Mouse (Mus musculus): ENCODE measurements around the gene Gm27029. TPM values are rescaled to one million over a fixed set of nuclear protein-coding genes. Genes with fewer than 3 reads are reported as not detected.
A peak's percentile ranks its signal among the peaks of the same experiment; 100 is the strongest.
"Not testable (repeated sequence)": the region's sequence is repeated elsewhere in the genome, so short reads cannot be mapped to it uniquely, and the experiment has no call there.

Gene Gm27029
- polyA plus RNA-seq (2015; fragmentation: Nextera tagmentation; extraction: Ambion mirVana): 6.3 and 7.3 TPM in 2 replicates

GRCm38 (mm10) chr11:101424105-101424851 is at the start of gene Gm27029:
Gene Gm27029, minus strand, starts transcription at chr11:101424796.
- Histone ChIP-seq H3K9me3 (no peaks in the 10 kb centered on the region), H3K4me2 (replicated peaks) (peak within 1 kb of the TSS; percentile 90), H3K27me3 (no peaks in the 10 kb centered on the region), H3K4me3 (peak within 1 kb of the TSS; percentile 79), H3K9ac (replicated peaks) (peak within 1 kb of the TSS; percentile 78), H3K27ac (replicated peaks) (peak within 1 kb of the TSS; percentile 86), H3K4me1 (peaks cover 31% of the 10 kb centered on the region), H3K36me3 (peaks cover 2% of the 10 kb centered on the region; the same call in 1 of the 2 replicates)
- WGBS: 6% methylated on average over 23 of the region's 23 CpGs
- peak; percentile 33 for ATAC-seq (replicated peaks)

DNA sequence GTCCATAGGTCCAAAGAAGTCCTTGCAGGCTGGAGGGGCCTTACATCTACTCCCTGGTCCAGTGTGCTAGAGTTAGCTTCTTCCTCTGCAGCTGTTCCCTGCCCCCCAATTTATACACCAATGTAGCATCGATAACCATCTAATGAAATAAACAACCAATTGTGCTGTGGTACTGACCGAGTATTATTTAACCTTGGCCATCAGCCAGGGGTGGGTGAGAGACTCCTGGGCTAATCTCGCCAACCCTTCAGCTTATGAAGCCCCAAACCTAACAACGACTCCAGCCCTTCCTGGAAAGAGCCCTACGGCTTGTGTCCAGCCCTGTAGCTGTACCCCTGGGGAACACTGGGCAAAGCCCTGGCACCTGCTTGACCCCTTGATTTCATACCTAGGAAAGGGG is 49.7 kb upstream of the Gm27029 start:
- H3K4me1 ChIP-seq: peaks cover 51% of the 10 kb centered on the region
- WGBS: 42% methylated on average over 5 of the region's 5 CpGs
- H3K9ac ChIP-seq (replicated peaks): no peak overlapping the region
- H3K9me3 ChIP-seq: no peaks in the 10 kb centered on the region
- no peak for ATAC-seq (replicated peaks)
- no peak overlapping the region for H3K4me3 ChIP-seq
- no peak overlapping the region for H3K4me2 ChIP-seq (replicated peaks)
- no peaks in the 10 kb centered on the region for H3K36me3 ChIP-seq
- no peak overlapping the region for H3K27ac ChIP-seq (replicated peaks)
- no peaks in the 10 kb centered on the region for H3K27me3 ChIP-seq

DNA sequence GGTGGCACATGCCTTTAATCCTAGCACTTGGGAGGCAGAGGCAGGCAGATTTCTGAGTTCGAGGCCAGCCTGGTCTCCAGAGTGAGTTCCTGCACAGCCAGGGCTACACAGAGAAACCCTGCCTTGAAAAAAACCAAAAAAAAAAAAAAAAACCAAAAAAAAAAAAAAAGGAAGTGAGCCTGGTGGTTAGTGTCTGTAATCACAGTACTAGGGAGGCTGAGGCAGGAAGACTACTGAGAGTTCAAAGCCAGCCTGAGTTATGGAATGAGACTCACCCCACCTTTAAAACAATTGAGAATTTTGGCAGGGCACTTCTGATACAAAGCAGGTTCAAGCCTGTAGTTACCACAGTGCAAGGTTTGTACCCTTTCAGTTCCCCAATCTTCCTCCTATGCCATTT is 49.1 kb upstream of the Gm27029 start:
- H3K4me3 ChIP-seq; H3K27me3 ChIP-seq; H3K9ac ChIP-seq (replicated peaks); H3K27ac ChIP-seq (replicated peaks); ATAC-seq (replicated peaks); H3K4me2 ChIP-seq (replicated peaks); H3K9me3 ChIP-seq; H3K36me3 ChIP-seq: not testable (repeated sequence)
- peaks cover 51% of the 10 kb centered on the region for H3K4me1 ChIP-seq
- WGBS: 93% methylated on average over 1 of the region's 1 CpGs

DNA sequence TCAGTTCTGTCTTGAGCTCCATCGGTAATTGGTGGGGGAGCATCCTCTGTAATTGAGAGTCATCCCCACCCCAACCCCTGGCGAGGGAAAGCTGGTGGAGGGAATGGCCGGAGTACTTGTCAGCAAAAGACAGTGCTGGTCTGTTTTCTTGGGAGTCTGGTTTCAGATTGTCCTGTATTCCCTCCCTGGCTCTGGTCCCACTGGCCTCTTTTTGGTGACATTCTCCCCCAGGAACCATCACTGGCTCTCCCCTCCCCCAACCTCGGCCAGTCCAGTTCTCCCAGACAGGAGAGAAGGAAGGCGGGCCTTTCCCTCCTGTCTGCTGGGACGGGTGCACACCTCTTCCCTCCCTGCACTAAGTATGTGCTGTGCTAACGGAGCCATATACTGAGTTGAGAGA is 47.7 kb upstream of the Gm27029 start:
- Histone ChIP-seq H3K4me1 (peaks cover 46% of the 10 kb centered on the region), H3K27me3 (no peaks in the 10 kb centered on the region), H3K27ac (replicated peaks) (no peak overlapping the region), H3K4me3 (no peak overlapping the region), H3K9ac (replicated peaks) (0 out of 2 replicates have a peak overlapping the region, but pooled peaks have one; percentile 14), H3K9me3 (no peaks in the 10 kb centered on the region), H3K36me3 (no peaks in the 10 kb centered on the region), H3K4me2 (replicated peaks) (no peak overlapping the region)
- no peak for ATAC-seq (replicated peaks)
- WGBS: 57% methylated on average over 6 of the region's 7 CpGs

DNA sequence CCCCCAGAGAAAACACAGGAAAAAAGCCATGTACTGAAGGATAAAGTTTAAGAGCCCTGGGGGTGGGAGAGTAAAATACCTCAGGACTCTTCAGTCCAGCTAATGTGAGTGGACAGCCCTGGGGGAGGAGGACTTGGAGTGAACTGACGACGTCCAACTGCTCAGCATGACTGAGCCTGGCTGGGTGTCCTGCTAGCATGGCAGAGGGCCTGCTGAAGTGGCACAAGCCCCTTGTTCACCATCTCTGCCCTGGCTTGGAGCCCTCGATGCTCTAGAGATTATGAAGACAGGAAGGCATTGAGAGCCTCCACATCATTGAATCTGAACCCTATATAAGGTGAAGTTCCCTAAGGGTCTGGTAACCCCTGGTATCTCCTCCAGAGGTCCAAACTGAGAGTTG is 47.3 kb upstream of the Gm27029 start:
- WGBS: 72% methylated on average over 3 of the region's 3 CpGs
- Histone ChIP-seq H3K27me3 (no peaks in the 10 kb centered on the region), H3K9me3 (no peaks in the 10 kb centered on the region), H3K36me3 (no peaks in the 10 kb centered on the region), H3K27ac (replicated peaks) (no peak overlapping the region), H3K4me2 (replicated peaks) (no peak overlapping the region), H3K9ac (replicated peaks) (no peak overlapping the region), H3K4me1 (peaks cover 47% of the 10 kb centered on the region), H3K4me3 (no peak overlapping the region)
- no peak for ATAC-seq (replicated peaks)

- ATAC-seq (replicated peaks): no peak
- Histone ChIP-seq H3K4me1 (peaks cover 55% of the 10 kb centered on the region), H3K27ac (replicated peaks) (no peak overlapping the region), H3K4me3 (peak overlapping the region; percentile 11), H3K27me3 (no peaks in the 10 kb centered on the region), H3K9me3 (no peaks in the 10 kb centered on the region), H3K36me3 (no peaks in the 10 kb centered on the region), H3K4me2 (replicated peaks) (peak overlapping the region; percentile 31), H3K9ac (replicated peaks) (0 out of 2 replicates have a peak overlapping the region, but pooled peaks have one; percentile 2)
- 9% methylated on average over 7 of the region's 7 CpGs for WGBS
These were observed 45.6 kb upstream of the Gm27029 start for GRCm38 (mm10) chr11:101470206-101470605.

- ATAC-seq (replicated peaks): no peak
- H3K36me3 ChIP-seq: no peaks in the 10 kb centered on the region
- 68% methylated on average over 4 of the region's 4 CpGs for WGBS
- H3K4me2 ChIP-seq (replicated peaks): peak overlapping the region; percentile 83
- H3K9me3 ChIP-seq: no peaks in the 10 kb centered on the region
- H3K27ac ChIP-seq (replicated peaks): no peak overlapping the region
- H3K27me3 ChIP-seq: no peaks in the 10 kb centered on the region
- H3K4me3 ChIP-seq: peak overlapping the region; percentile 79
- H3K9ac ChIP-seq (replicated peaks): peak overlapping the region; percentile 82; the same call in 1 of the 2 replicates
- H3K4me1 ChIP-seq: peaks cover 61% of the 10 kb centered on the region
These were observed 44.6 kb upstream of the Gm27029 start for GRCm38 (mm10) chr11:101469155-101469554.

DNA sequence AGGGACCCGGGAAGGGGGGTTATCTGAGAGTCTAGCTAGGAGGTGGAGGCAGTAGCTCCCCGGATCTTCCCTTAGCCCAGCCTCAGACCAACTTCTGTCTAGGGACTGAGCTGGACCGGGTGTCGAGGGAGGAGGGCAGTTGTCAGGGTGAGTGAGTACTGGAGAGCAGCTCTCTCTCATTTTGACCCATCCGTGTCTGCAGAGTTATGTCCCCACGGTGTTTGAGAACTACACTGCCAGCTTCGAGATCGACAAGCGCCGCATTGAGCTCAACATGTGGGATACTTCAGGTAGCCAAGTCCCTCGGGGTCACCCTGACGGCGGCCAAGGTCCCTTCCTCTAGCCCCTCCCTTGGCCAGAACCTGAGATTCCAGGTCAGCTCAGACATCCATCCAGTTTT is 44.1 kb upstream of the Gm27029 start:
- peak; percentile 12; the same call in 1 of the 2 replicates for ATAC-seq (replicated peaks)
- H3K9ac ChIP-seq (replicated peaks): peak overlapping the region; percentile 82
- H3K36me3 ChIP-seq: no peaks in the 10 kb centered on the region
- 3% methylated on average over 13 of the region's 13 CpGs for WGBS
- H3K27ac ChIP-seq (replicated peaks): peak overlapping the region; percentile 76
- H3K4me2 ChIP-seq (replicated peaks): peak overlapping the region; percentile 83
- H3K9me3 ChIP-seq: no peaks in the 10 kb centered on the region
- H3K4me3 ChIP-seq: peak overlapping the region; percentile 79
- H3K4me1 ChIP-seq: peaks cover 65% of the 10 kb centered on the region
- H3K27me3 ChIP-seq: no peaks in the 10 kb centered on the region

GRCm38 (mm10) chr11:101468263-101468688 is 43.7 kb upstream of the Gm27029 start:
- WGBS: under 1% methylated on average over 30 of the region's 31 CpGs
- Histone ChIP-seq H3K27ac (replicated peaks) (peak overlapping the region; percentile 76), H3K9ac (replicated peaks) (peak overlapping the region; percentile 82), H3K4me2 (replicated peaks) (peak overlapping the region; percentile 83), H3K36me3 (no peaks in the 10 kb centered on the region), H3K4me3 (peak overlapping the region; percentile 79), H3K27me3 (no peaks in the 10 kb centered on the region), H3K4me1 (peaks cover 69% of the 10 kb centered on the region), H3K9me3 (no peaks in the 10 kb centered on the region)
- peak; percentile 39 for ATAC-seq (replicated peaks)

- Histone ChIP-seq H3K27ac (replicated peaks) (peak overlapping the region; percentile 76), H3K9ac (replicated peaks) (peak overlapping the region; percentile 82), H3K9me3 (no peaks in the 10 kb centered on the region), H3K4me3 (peak overlapping the region; percentile 79), H3K27me3 (no peaks in the 10 kb centered on the region), H3K36me3 (no peaks in the 10 kb centered on the region), H3K4me1 (peaks cover 70% of the 10 kb centered on the region), H3K4me2 (replicated peaks) (peak overlapping the region; percentile 83)
- 1% methylated on average over 52 of the region's 54 CpGs for WGBS
- peak; percentile 53 for ATAC-seq (replicated peaks)
These were observed 43.1 kb upstream of the Gm27029 start for GRCm38 (mm10) chr11:101467477-101468262.

DNA sequence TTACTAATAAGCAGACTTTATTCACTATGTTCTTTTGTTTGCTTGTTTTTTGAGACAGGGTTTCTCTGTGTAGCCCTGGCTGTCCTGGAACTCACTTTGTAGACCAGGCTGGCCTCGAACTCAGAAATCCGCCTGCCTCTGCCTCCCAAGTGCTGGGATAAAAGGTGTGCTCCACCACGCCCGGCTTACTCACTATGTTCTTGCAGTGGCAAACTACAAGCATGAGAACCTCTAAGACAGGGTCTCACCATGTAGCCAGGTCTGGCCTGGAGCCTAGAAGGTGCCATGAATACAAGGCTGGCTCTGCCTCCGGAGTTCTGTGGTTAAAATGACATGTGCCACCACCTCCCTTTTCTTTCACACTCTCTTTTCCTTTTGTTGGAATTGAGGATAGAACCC is 42.0 kb upstream of the Gm27029 start:
- not testable (repeated sequence) for H3K9ac ChIP-seq (replicated peaks); H3K27ac ChIP-seq (replicated peaks); H3K27me3 ChIP-seq; ATAC-seq (replicated peaks); H3K9me3 ChIP-seq
- Histone ChIP-seq H3K36me3 (peaks cover 11% of the 10 kb centered on the region), H3K4me3 (peak overlapping the region; percentile 79), H3K4me2 (replicated peaks) (peak overlapping the region; percentile 83), H3K4me1 (peaks cover 68% of the 10 kb centered on the region)
- WGBS: 57% methylated on average over 5 of the region's 5 CpGs

Data from forebrain, embryonic 15.5 days (tissue).